Mouse (Mus musculus): ENCODE results near the gene Zfp949.

- no peak for TF ChIP-seq POLR2A (IDR thresholded peaks at IDR 0.05; ENCODE audit: low read depth, low read length)
- TF ChIP-seq CTCF (IDR thresholded peaks at IDR 0.05; ENCODE audit: extremely low read depth, insufficient read depth, insufficient read length, insufficient replicate concordance), result no peak
These were observed 5.3 kb downstream of the Zfp949 start for GRCm38 (mm10) chr9:88553071-88553470.
